Mouse (Mus musculus) gastrocnemius, postnatal 36 days (tissue): ENCODE results near the gene Tcp11. TPM values are rescaled to one million over a fixed set of nuclear protein-coding genes. Genes with fewer than 3 reads are reported as not detected.

Experiments used
- DNase-seq, 2 experiments: peaks; one replicate each; pipeline ENCODE4 v3.0.0; 2022
- intact Hi-C: fragments of 180-260 bp; cut with DNase I; formaldehyde crosslinking; loops from one replicate; pipeline ENCODE4 v1.15.1; 2025
- total RNA-seq, 2 experiments: library from RNA; stranded (reverse); gene quantifications; 2 replicates each; pipeline ENCODE4 v1.2.3; 2021

The Tcp11 gene
- total RNA-seq, 2 experiments from 2014 or later, result not detected

- intact Hi-C loops, result no loop called here
- no peak for DNase-seq
These were observed 32.9 kb downstream of the Tcp11 start for GRCm38 (mm10) chr17:28047520-28047919.

- intact Hi-C loops, result no loop called here
These were observed 33.4 kb downstream of the Tcp11 start for GRCm38 (mm10) chr17:28047017-28047416.

GRCm38 (mm10) chr17:28042299-28042771, 38.1 kb downstream of the Tcp11 start:
- intact Hi-C loops, result loop anchor here (5.0 kb wide), 2 partner anchors 35 to 50 kb away; no protein-coding TSS in a partner anchor
- DNase-seq, result no peak

More at GRCm38 (mm10) chr17:28047017-28047416, 33.4 kb downstream of the Tcp11 start:
- DNase-seq, result no peak

- intact Hi-C loops, result loop anchor here (5.0 kb wide), 2 partner anchors 34 to 49 kb away; no protein-coding TSS in a partner anchor
- DNase-seq, result no peak
These were observed 39.1 kb downstream of the Tcp11 start for GRCm38 (mm10) chr17:28041298-28041697.

- intact Hi-C loops, result loop anchor here (5.0 kb wide), 2 partner anchors 33 to 48 kb away; no protein-coding TSS in a partner anchor
- DNase-seq, result no peak
These were observed 39.8 kb downstream of the Tcp11 start for GRCm38 (mm10) chr17:28040620-28041019.

- intact Hi-C loops, result no loop called here
- DNase-seq, result no peak
These were observed 43.4 kb downstream of the Tcp11 start for GRCm38 (mm10) chr17:28036813-28037756.

GRCm38 (mm10) chr17:28034986-28035385, 45.5 kb downstream of the Tcp11 start:
- no peak for DNase-seq
- intact Hi-C loops, result no loop called here

GRCm38 (mm10) chr17:28033046-28033580, 47.3 kb downstream of the Tcp11 start:
- intact Hi-C loops, result no loop called here

GRCm38 (mm10) chr17:28032219-28032618, 48.2 kb downstream of the Tcp11 start:
- no peak for DNase-seq
- intact Hi-C loops, result no loop called here

More at GRCm38 (mm10) chr17:28033046-28033580, 47.3 kb downstream of the Tcp11 start:
- DNase-seq, result no peak

GRCm38 (mm10) chr17:28031281-28031941, 49.0 kb downstream of the Tcp11 start:
- intact Hi-C loops, result no loop called here

GRCm38 (mm10) chr17:28030446-28030845, 50.0 kb downstream of the Tcp11 start:
- DNase-seq, result no peak
- intact Hi-C loops, result no loop called here

More at GRCm38 (mm10) chr17:28031281-28031941, 49.0 kb downstream of the Tcp11 start:
- no peak for DNase-seq

GRCm38 (mm10) chr17:28029308-28029707, 51.1 kb downstream of the Tcp11 start:
- no peak for DNase-seq
- intact Hi-C loops, result no loop called here

GRCm38 (mm10) chr17:28028236-28028635, 52.2 kb downstream of the Tcp11 start:
- no peak for DNase-seq
- intact Hi-C loops, result no loop called here

- DNase-seq, result no peak
- intact Hi-C loops, result no loop called here
These were observed 53.2 kb downstream of the Tcp11 start for GRCm38 (mm10) chr17:28027197-28027596.

GRCm38 (mm10) chr17:28026111-28026872, 54.1 kb downstream of the Tcp11 start:
- intact Hi-C loops, result no loop called here

GRCm38 (mm10) chr17:28025541-28025961, 54.9 kb downstream of the Tcp11 start:
- intact Hi-C loops, result no loop called here
- no peak for DNase-seq

More at GRCm38 (mm10) chr17:28026111-28026872, 54.1 kb downstream of the Tcp11 start:
- no peak for DNase-seq

- DNase-seq, result no peak
- intact Hi-C loops, result no loop called here
These were observed 57.4 kb downstream of the Tcp11 start for GRCm38 (mm10) chr17:28022854-28023655.

GRCm38 (mm10) chr17:28021911-28022310, 58.5 kb downstream of the Tcp11 start:
- intact Hi-C loops, result no loop called here
- no peak for DNase-seq
